Comparison of ENCODE assay signal across 11 mouse cellular contexts in genomic region chr15:82378261-82379180, GRCm38 (mm10). TPM values are rescaled to one million over a fixed set of nuclear protein-coding genes. Genes with fewer than 3 reads are reported as not detected.
DNase-seq lines count a peak whose midpoint lies in the region; ATAC-seq lines count a peak whose summit lies in the region.
"Had no signal": no experiment of that assay in that cellular context is flagged by ENCODE, and none has a peak within 500 bp of the region (broad histone marks: within the 10 kb centered on the region; RNA-seq: fewer than 3 reads in every experiment).

No protein-coding gene starts in this region.

- no peaks in the 10 kb centered on the region for H3K36me3 ChIP-seq in limb, embryonic 15.5 days
- H3K36me3 ChIP-seq in limb, embryonic 10.5 days: no peaks in the 10 kb centered on the region
- no peaks in the 10 kb centered on the region for H3K36me3 ChIP-seq in heart, embryonic 13.5 days
- H3K36me3 ChIP-seq in liver, embryonic 11.5 days (ENCODE audit: control insufficient read depth, insufficient read depth, low read length): peaks cover 3% of the 10 kb centered on the region; the same call in 1 of the 2 replicates
- H3K36me3 ChIP-seq: limb, embryonic 12.5 days had no signal

- H3K4me3 ChIP-seq in limb, embryonic 15.5 days: no peak overlapping the region
- no peak overlapping the region for H3K4me3 ChIP-seq in limb, embryonic 10.5 days
- peak overlapping the region; percentile 56 for H3K4me3 ChIP-seq in heart, embryonic 13.5 days
- H3K4me3 ChIP-seq in liver, embryonic 11.5 days (ENCODE audit: low read depth, low read length): 0 out of 2 replicates have a peak overlapping the region, but pooled peaks have one; percentile 14

- DNase-seq in limb, embryonic 10.5 days (ENCODE audit: low spot score): no peak
- no peak for DNase-seq in liver, embryonic 11.5 days (ENCODE audit: low spot score)
- DNase-seq in skeletal muscle tissue, adult 2 months (ENCODE audit: low read depth, low spot score): peak; percentile 52
- no peak for DNase-seq in right cerebral cortex, postnatal 4 days
- no peak for DNase-seq in urinary bladder, adult 2 months (ENCODE audit: low spot score)
- DNase-seq in right cerebral cortex, postnatal 25 days: no peak
- DNase-seq: gastrocnemius, postnatal 36 days had no signal

- WGBS in limb, embryonic 15.5 days: 52% methylated on average over 15 of the region's 15 CpGs
- 57% methylated on average over 15 of the region's 15 CpGs for WGBS in limb, embryonic 10.5 days
- WGBS in heart, embryonic 13.5 days: 44% methylated on average over 15 of the region's 15 CpGs
- whole genome bisulfite sequencing in liver, embryonic 11.5 days: 53% methylated on average over 15 of the region's 15 CpGs

- peaks cover 19% of the 10 kb centered on the region for H3K4me1 ChIP-seq in limb, embryonic 15.5 days
- H3K4me1 ChIP-seq in limb, embryonic 10.5 days: peaks cover 25% of the 10 kb centered on the region
- peaks cover 52% of the 10 kb centered on the region for H3K4me1 ChIP-seq in heart, embryonic 13.5 days
- peaks cover 11% of the 10 kb centered on the region for H3K4me1 ChIP-seq in liver, embryonic 11.5 days (replicated peaks; ENCODE audit: control insufficient read depth, insufficient read depth, low read length)

- no peak for ATAC-seq in limb, embryonic 15.5 days (ENCODE audit: insufficient number of reproducible peaks, low FRiP score, low TSS enrichment, low read depth)
- no peak for ATAC-seq in heart, embryonic 13.5 days (ENCODE audit: extremely low read depth, insufficient number of reproducible peaks, low FRiP score, low TSS enrichment)
- ATAC-seq in liver, embryonic 11.5 days (replicated peaks; ENCODE audit: low FRiP score): no peak

- H3K27ac ChIP-seq in limb, embryonic 15.5 days: peak overlapping the region; percentile 1; the same call in 1 of the 2 replicates
- H3K27ac ChIP-seq in limb, embryonic 10.5 days: no peak overlapping the region
- peak overlapping the region; percentile 75 for H3K27ac ChIP-seq in heart, embryonic 13.5 days (replicated peaks)
- peak overlapping the region; percentile 84; the same call in 1 of the 2 replicates for H3K27ac ChIP-seq in liver, embryonic 11.5 days (ENCODE audit: low read depth, low read length)

- H3K9ac ChIP-seq in limb, embryonic 15.5 days: no peak overlapping the region
- peak overlapping the region; percentile 62 for H3K9ac ChIP-seq in heart, embryonic 13.5 days
- no peak overlapping the region for H3K9ac ChIP-seq in liver, embryonic 11.5 days (ENCODE audit: low read depth, low read length)

- H3K4me2 ChIP-seq in limb, embryonic 15.5 days: no peak overlapping the region
- H3K4me2 ChIP-seq in heart, embryonic 13.5 days: peak overlapping the region; percentile 75
- peak overlapping the region; percentile 87 for H3K4me2 ChIP-seq in liver, embryonic 11.5 days

- no peaks in the 10 kb centered on the region for H3K9me3 ChIP-seq in limb, embryonic 15.5 days
- H3K9me3 ChIP-seq in limb, embryonic 10.5 days (replicated peaks): no peaks in the 10 kb centered on the region
- H3K9me3 ChIP-seq in heart, embryonic 13.5 days: no peaks in the 10 kb centered on the region
- H3K9me3 ChIP-seq in liver, embryonic 11.5 days (ENCODE audit: control insufficient read depth, low read length): no peaks in the 10 kb centered on the region
- H3K9me3 ChIP-seq: limb, embryonic 12.5 days had no signal

- no peaks in the 10 kb centered on the region for H3K27me3 ChIP-seq in limb, embryonic 15.5 days
- H3K27me3 ChIP-seq in limb, embryonic 10.5 days (ENCODE audit: low read depth, poor library complexity, severe bottlenecking): peaks cover 13% of the 10 kb centered on the region
- H3K27me3 ChIP-seq in heart, embryonic 13.5 days (replicated peaks): no peaks in the 10 kb centered on the region
- H3K27me3 ChIP-seq in liver, embryonic 11.5 days (replicated peaks; ENCODE audit: control insufficient read depth, insufficient read depth, low read length): no peaks in the 10 kb centered on the region
- H3K27me3 ChIP-seq: limb, embryonic 12.5 days had no signal

RNA-seq across cellular contexts. Expression of gene Cyp2d22, which starts 1.5 kb away (rescaled TPM):
- 6.0 and 7.4 TPM in 2 replicates for polyA plus RNA-seq in limb, embryonic 15.5 days (2015; fragmentation: Nextera tagmentation; extraction: Ambion mirVana)
- polyA plus RNA-seq in limb, embryonic 10.5 days (2016; fragmentation: Nextera tagmentation; extraction: Ambion mirVana): 0.80 and 2.9 TPM in 2 replicates
- 9.0 and 12.4 TPM in 2 replicates for polyA plus RNA-seq in heart, embryonic 13.5 days (2015; fragmentation: Nextera tagmentation; extraction: Ambion mirVana)
- 6.8 and 7.0 TPM in 2 replicates for polyA plus RNA-seq in liver, embryonic 11.5 days (2014; fragmentation: Nextera tagmentation; extraction: Ambion mirVana)
- 52.5 and 56.2 TPM in 2 replicates for polyA plus RNA-seq in urinary bladder, adult 2 months (2012; rRNA removed)

RNA-seq across cellular contexts. Expression of gene Cyp2d11, which starts 15.3 kb away (rescaled TPM):
- not detected in 2 replicates for polyA plus RNA-seq in limb, embryonic 15.5 days (2015; fragmentation: Nextera tagmentation; extraction: Ambion mirVana)
- not detected in 2 replicates for polyA plus RNA-seq in limb, embryonic 10.5 days (2016; fragmentation: Nextera tagmentation; extraction: Ambion mirVana)
- not detected in 2 replicates for polyA plus RNA-seq in heart, embryonic 13.5 days (2015; fragmentation: Nextera tagmentation; extraction: Ambion mirVana)
- not detected in 2 replicates for polyA plus RNA-seq in liver, embryonic 11.5 days (2014; fragmentation: Nextera tagmentation; extraction: Ambion mirVana)
- not detected in 2 replicates for polyA plus RNA-seq in urinary bladder, adult 2 months (2012; rRNA removed)
- polyA plus RNA-seq: limb, embryonic 12.5 days; neural tube, embryonic 14.5 days had no signal

RNA-seq across cellular contexts. Expression of gene Ndufa6, which starts 24.4 kb away (rescaled TPM):
- 261 and 281 TPM in 2 replicates for polyA plus RNA-seq in limb, embryonic 15.5 days (2015; fragmentation: Nextera tagmentation; extraction: Ambion mirVana)
- polyA plus RNA-seq in limb, embryonic 10.5 days (2016; fragmentation: Nextera tagmentation; extraction: Ambion mirVana): 243 and 262 TPM in 2 replicates
- polyA plus RNA-seq in heart, embryonic 13.5 days (2015; fragmentation: Nextera tagmentation; extraction: Ambion mirVana): 473 and 541 TPM in 2 replicates
- 432 and 467 TPM in 2 replicates for polyA plus RNA-seq in liver, embryonic 11.5 days (2014; fragmentation: Nextera tagmentation; extraction: Ambion mirVana)
- polyA plus RNA-seq in urinary bladder, adult 2 months (2012; rRNA removed): 429 and 475 TPM in 2 replicates

RNA-seq across cellular contexts. Expression of gene Cyp2d10, which starts 28.5 kb away (rescaled TPM):
- not detected in 2 replicates for polyA plus RNA-seq in limb, embryonic 15.5 days (2015; fragmentation: Nextera tagmentation; extraction: Ambion mirVana)
- not detected in 2 replicates for polyA plus RNA-seq in limb, embryonic 10.5 days (2016; fragmentation: Nextera tagmentation; extraction: Ambion mirVana)
- 0.48 and 1.2 TPM in 2 replicates for polyA plus RNA-seq in heart, embryonic 13.5 days (2015; fragmentation: Nextera tagmentation; extraction: Ambion mirVana)
- polyA plus RNA-seq in liver, embryonic 11.5 days (2014; fragmentation: Nextera tagmentation; extraction: Ambion mirVana): 8.2 and 10.3 TPM in 2 replicates
- polyA plus RNA-seq in urinary bladder, adult 2 months (2012; rRNA removed): 0.07 TPM in 1 of 2 replicates, not detected in the other
- polyA plus RNA-seq: limb, embryonic 12.5 days; neural tube, embryonic 14.5 days had no signal

RNA-seq across cellular contexts. Expression of gene Smdt1, which starts 39.8 kb away (rescaled TPM):
- 262 and 273 TPM in 2 replicates for polyA plus RNA-seq in limb, embryonic 15.5 days (2015; fragmentation: Nextera tagmentation; extraction: Ambion mirVana)
- polyA plus RNA-seq in limb, embryonic 10.5 days (2016; fragmentation: Nextera tagmentation; extraction: Ambion mirVana): 211 and 212 TPM in 2 replicates
- polyA plus RNA-seq in heart, embryonic 13.5 days (2015; fragmentation: Nextera tagmentation; extraction: Ambion mirVana): 334 and 366 TPM in 2 replicates
- polyA plus RNA-seq in liver, embryonic 11.5 days (2014; fragmentation: Nextera tagmentation; extraction: Ambion mirVana): 218 and 233 TPM in 2 replicates
- polyA plus RNA-seq in urinary bladder, adult 2 months (2012; rRNA removed): 180 and 204 TPM in 2 replicates

Comparison
In these comparisons a context has a peak if more than half of its experiments do, and no peak if none do; other contexts are left out.
1. H3K4me3 ChIP-seq: peak in heart, embryonic 13.5 days (single experiment) and liver, embryonic 11.5 days (single experiment); none in limb, embryonic 15.5 days (single experiment) and limb, embryonic 10.5 days (single experiment).